Mouse (Mus musculus) liver, embryonic 16.5 days (tissue): ENCODE data around the gene Abca14. TPM values are rescaled to one million over a fixed set of nuclear protein-coding genes. Genes with fewer than 3 reads are reported as not detected.

Experiments used
- ATAC-seq: fragments of 200-750 bp; cut with Nextera tagmentation; 2 replicates; pipeline ENCODE4 v1.8.0; 2017; ENCODE audit warnings: low read depth, mild to moderate bottlenecking, moderate number of reproducible peaks, moderate library complexity
- H3K27ac ChIP-seq: fragments of 300-500 bp; sonication (generic); 2 replicates; pipeline ENCODE4 v1.5.1; 2014; ENCODE audit warnings: mild to moderate bottlenecking, low read length
- H3K27me3 ChIP-seq: fragments of 300-500 bp; sonication (generic); 2 replicates; pipeline ENCODE4 v1.6.1; 2014; ENCODE audit warnings: low read depth, low read length, mixed read lengths; ENCODE audit not compliant: control insufficient read depth, insufficient read depth
- H3K36me3 ChIP-seq: fragments of 300-500 bp; sonication (generic); 2 replicates; pipeline ENCODE4 v1.6.1; 2014; ENCODE audit warnings: mild to moderate bottlenecking; ENCODE audit not compliant: control insufficient read depth, insufficient read depth
- H3K4me1 ChIP-seq: fragments of 300-500 bp; sonication (generic); 2 replicates; pipeline ENCODE4 v1.6.1; 2014; ENCODE audit warnings: low read depth, low read length, mixed read lengths; ENCODE audit not compliant: control insufficient read depth
- H3K4me2 ChIP-seq: fragments of 300-500 bp; sonication (generic); 2 replicates; pipeline ENCODE4 v1.6.1; 2014; ENCODE audit warnings: low read depth, low read length, mixed read lengths
- H3K4me3 ChIP-seq: fragments of 300-500 bp; sonication (generic); 2 replicates; pipeline ENCODE4 v1.5.1; 2014; ENCODE audit warnings: low read depth, mild to moderate bottlenecking, low read length
- H3K9ac ChIP-seq: fragments of 300-500 bp; sonication (generic); 2 replicates; pipeline ENCODE4 v1.6.1; 2014; ENCODE audit warnings: low read depth, low read length
- H3K9me3 ChIP-seq: fragments of 300-500 bp; sonication (generic); replicated peaks from 2 replicates; pipeline ENCODE4 v1.6.1; 2016; ENCODE audit warnings: low read length; ENCODE audit not compliant: control insufficient read depth
- WGBS: fragments of 180-500 bp; shearing (Covaris S2); extraction: QIAGEN DNeasy Blood & Tissue Kit; methylation state at CpG from one replicate; pipeline ENCODE4 v1.1.7; 2014; ENCODE audit not compliant: insufficient replicate concordance; 5-methylcytosine and 5-hydroxymethylcytosine counted together
- polyA plus RNA-seq: library from polyadenylated mRNA; unstranded; fragments of >200 nt; fragmentation: Nextera tagmentation; extraction: Ambion mirVana; gene quantifications from 2 replicates; pipeline ENCODE4 v1.2.1, GENCODE M21; 2015

Gene Abca14
- polyA plus RNA-seq, 1 experiment from 2014 or later, result 0.02 TPM

DNA sequence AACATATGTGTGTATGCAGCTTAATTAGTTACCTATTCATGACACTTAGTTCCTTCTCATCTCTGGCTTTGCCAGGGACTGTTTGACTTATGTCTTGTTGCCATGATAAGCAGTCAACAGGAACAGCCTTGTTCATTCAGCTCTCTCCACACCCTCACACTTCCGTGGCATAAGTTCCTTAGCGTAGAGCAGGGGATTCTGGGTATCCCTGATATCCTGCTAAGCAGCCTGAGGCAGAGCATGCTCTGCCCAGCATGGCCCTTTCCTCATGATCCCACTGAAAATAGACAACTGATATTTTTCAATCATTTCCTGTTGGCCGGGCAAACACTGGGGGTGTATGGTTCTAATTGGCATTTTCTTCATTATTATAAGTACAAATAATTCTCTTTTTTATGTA, 26.1 kb upstream of the Abca14 start:
- Histone ChIP-seq H3K4me1 (no peaks in the 10 kb centered on the region), H3K4me2 (no peak overlapping the region), H3K27ac (no peak overlapping the region), H3K9me3 (no peaks in the 10 kb centered on the region), H3K4me3 (no peak overlapping the region), H3K36me3 (no peaks in the 10 kb centered on the region), H3K9ac (no peak overlapping the region), H3K27me3 (no peaks in the 10 kb centered on the region)
- WGBS, result 52% methylated on average over 3 of the region's 3 CpGs
- no peak for ATAC-seq

DNA sequence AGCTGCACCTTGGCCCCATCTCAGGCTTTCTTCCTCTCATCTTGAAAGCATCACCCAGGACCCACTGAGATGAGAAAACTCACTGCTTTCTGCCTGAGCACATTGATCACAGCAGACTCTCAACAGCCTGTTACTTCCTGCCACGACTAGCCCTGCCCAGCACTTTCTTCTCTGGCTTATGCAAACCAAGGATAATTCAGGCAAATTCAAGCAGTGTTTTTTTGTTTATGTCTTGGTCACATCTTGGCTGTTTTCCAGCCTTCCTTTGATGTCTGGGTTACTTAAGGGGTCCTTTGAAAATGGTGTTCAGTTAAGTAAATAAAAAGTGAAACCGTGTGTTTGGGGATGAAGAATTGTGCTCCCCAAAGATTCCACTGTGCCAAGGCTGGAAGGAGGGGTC, 24.8 kb upstream of the Abca14 start:
- Histone ChIP-seq H3K4me3 (no peak overlapping the region), H3K4me1 (no peaks in the 10 kb centered on the region), H3K9me3 (no peaks in the 10 kb centered on the region), H3K4me2 (no peak overlapping the region), H3K9ac (no peak overlapping the region), H3K27ac (no peak overlapping the region), H3K36me3 (no peaks in the 10 kb centered on the region), H3K27me3 (no peaks in the 10 kb centered on the region)
- ATAC-seq, result no peak
- 7% methylated on average over 2 of the region's 2 CpGs for WGBS

- no peak overlapping the region for H3K9ac ChIP-seq
- H3K27me3 ChIP-seq, result no peaks in the 10 kb centered on the region
- no peak for ATAC-seq
- no peaks in the 10 kb centered on the region for H3K36me3 ChIP-seq
- H3K4me1 ChIP-seq, result no peaks in the 10 kb centered on the region
- no peaks in the 10 kb centered on the region for H3K9me3 ChIP-seq
- WGBS, result 60% methylated on average over 5 of the region's 5 CpGs
- H3K27ac ChIP-seq, result no peak overlapping the region
- no peak overlapping the region for H3K4me2 ChIP-seq
- no peak overlapping the region for H3K4me3 ChIP-seq
Measured at GRCm38 (mm10) chr7:120180547-120180946, 23.2 kb upstream of the Abca14 start.

DNA sequence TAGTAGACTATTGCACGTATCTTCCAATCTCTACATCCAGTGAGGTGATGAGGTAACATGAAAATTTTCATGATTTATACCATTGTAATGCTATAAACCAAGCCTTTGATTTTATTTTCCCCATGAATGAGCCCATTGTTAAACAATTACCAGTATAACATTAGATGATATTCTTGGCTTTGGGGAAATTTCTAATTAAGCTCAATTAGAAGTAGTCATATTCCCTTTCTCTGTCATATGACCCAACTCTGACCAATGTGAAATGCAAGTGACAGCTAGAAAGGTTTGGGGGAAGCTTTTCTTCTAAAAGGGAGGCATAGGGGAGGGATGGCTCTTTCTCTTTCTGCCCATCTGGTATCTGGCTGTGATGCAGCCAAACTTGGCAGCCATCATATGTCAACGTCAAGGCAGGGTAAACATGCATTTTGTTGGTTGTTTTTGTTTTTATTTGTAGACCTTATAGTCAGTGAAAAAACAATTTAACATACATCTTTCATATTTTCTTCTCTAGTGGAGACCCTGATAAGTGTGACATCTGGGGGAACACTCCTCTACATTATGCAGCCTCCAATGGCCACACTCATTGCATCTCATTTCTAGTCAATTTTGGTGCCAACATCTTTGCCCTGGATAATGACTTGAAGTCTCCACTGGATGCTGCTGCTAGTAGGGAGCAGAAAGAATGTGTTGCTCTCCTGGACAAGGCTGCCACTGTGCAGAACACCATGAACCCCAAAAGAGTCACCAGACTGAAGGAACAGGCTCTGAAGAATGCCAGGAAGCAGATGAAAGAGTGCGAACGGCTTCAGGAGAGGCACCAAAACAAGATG, 22.1 kb upstream of the Abca14 start:
- H3K9me3 ChIP-seq, result no peaks in the 10 kb centered on the region
- no peak for ATAC-seq
- 84% methylated on average over 4 of the region's 4 CpGs for WGBS

GRCm38 (mm10) chr7:120182891-120183290, 20.9 kb upstream of the Abca14 start:
- Histone ChIP-seq H3K36me3 (no peaks in the 10 kb centered on the region), H3K4me1 (no peaks in the 10 kb centered on the region)

More for the DNA sequence above, 22.1 kb upstream of the Abca14 start:
- H3K27me3 ChIP-seq, result no peaks in the 10 kb centered on the region
- no peak overlapping the region for H3K4me3 ChIP-seq
- H3K36me3 ChIP-seq, result no peaks in the 10 kb centered on the region
- no peak overlapping the region for H3K4me2 ChIP-seq
- no peak overlapping the region for H3K9ac ChIP-seq
- no peak overlapping the region for H3K27ac ChIP-seq
- no peaks in the 10 kb centered on the region for H3K4me1 ChIP-seq

GRCm38 (mm10) chr7:120188946-120189345, 14.8 kb upstream of the Abca14 start:
- no peaks in the 10 kb centered on the region for H3K9me3 ChIP-seq
- ATAC-seq, result no peak
- no peak overlapping the region for H3K4me2 ChIP-seq
- no peaks in the 10 kb centered on the region for H3K4me1 ChIP-seq
- H3K4me3 ChIP-seq, result no peak overlapping the region
- peak overlapping the region; percentile 26; the same call in 1 of the 2 replicates for H3K27ac ChIP-seq
- no peaks in the 10 kb centered on the region for H3K27me3 ChIP-seq
- 71% methylated on average over 5 of the region's 5 CpGs for WGBS
- no peaks in the 10 kb centered on the region for H3K36me3 ChIP-seq
- H3K9ac ChIP-seq, result no peak overlapping the region

More at GRCm38 (mm10) chr7:120182891-120183290, 20.9 kb upstream of the Abca14 start:
- no peak for ATAC-seq
- Histone ChIP-seq H3K27me3 (no peaks in the 10 kb centered on the region), H3K9ac (no peak overlapping the region), H3K9me3 (no peaks in the 10 kb centered on the region), H3K4me2 (no peak overlapping the region), H3K4me3 (no peak overlapping the region), H3K27ac (no peak overlapping the region)

DNA sequence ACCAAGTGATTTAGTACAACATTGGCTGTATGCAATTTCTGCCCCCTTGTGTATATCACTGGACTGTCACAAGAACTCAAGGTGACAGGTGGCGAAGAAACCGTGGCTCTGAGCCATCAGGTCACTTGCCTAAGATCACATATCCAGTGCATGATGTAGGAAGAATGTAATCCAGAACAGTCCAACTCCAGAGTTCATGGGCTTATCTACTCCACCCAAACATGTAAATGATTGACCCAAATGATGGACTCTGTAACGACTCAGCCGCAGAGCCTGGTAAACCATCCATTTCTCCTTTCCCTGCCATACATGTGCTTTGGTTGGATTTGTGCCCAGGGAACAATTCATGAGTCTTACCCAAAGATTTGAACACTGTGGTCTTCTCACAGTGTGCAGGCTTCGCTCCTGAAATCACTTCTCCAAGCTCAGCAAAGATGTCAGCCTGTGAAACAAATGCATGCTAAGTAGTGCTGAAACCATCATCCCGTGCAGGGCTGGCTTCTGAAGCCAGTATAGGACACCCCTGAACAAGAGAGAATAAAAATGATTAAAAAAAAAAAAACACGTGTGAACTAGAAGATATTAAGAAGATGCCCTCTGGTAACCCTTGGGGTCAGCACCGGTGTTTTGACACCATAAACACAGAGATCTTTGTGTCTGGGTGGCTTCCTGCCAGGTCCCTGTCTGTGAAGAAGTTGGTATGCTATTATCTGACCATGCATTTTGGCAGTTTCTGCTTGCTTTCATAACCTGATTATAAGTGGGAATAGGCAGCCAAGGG, 14.2 kb upstream of the Abca14 start:
- no peak overlapping the region for H3K4me2 ChIP-seq
- no peaks in the 10 kb centered on the region for H3K9me3 ChIP-seq
- no peaks in the 10 kb centered on the region for H3K4me1 ChIP-seq
- WGBS, result 56% methylated on average over 8 of the region's 8 CpGs
- peak; percentile 89 for ATAC-seq
- H3K4me3 ChIP-seq, result no peak overlapping the region
- H3K27me3 ChIP-seq, result no peaks in the 10 kb centered on the region
- no peaks in the 10 kb centered on the region for H3K36me3 ChIP-seq
- peak overlapping the region; percentile 53; the same call in 1 of the 2 replicates for H3K27ac ChIP-seq
- no peak overlapping the region for H3K9ac ChIP-seq

- WGBS, result 49% methylated on average over 8 of the region's 8 CpGs
- Histone ChIP-seq H3K27ac (0 out of 2 replicates have a peak overlapping the region, but pooled peaks have one; percentile 6), H3K4me3 (no peak overlapping the region), H3K27me3 (no peaks in the 10 kb centered on the region), H3K36me3 (no peaks in the 10 kb centered on the region), H3K9me3 (no peaks in the 10 kb centered on the region), H3K9ac (no peak overlapping the region), H3K4me1 (no peaks in the 10 kb centered on the region), H3K4me2 (no peak overlapping the region)
- ATAC-seq, result peak; percentile 33; the same call in 1 of the 2 replicates
Measured at GRCm38 (mm10) chr7:120190150-120190665, 13.6 kb upstream of the Abca14 start.

DNA sequence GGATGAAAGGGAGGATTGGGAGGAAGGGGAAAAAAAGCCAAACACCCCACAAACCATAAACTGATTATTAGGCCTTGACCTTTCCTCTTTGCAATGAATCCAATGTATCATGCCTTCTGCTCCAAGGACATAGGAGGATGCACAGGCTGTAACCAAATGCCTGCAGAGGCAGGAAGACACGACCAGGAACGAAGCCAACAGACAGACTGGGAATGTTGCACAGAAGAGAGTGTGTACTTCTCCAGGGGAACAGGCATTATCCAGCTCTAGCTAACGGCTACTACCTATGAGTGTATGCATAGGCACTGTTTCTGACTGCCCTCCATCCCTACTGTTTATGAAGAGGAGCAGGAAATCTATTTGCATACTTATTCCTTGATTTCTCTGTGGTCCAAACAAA, 11.6 kb upstream of the Abca14 start:
- Histone ChIP-seq H3K9ac (no peak overlapping the region), H3K4me2 (no peak overlapping the region), H3K4me1 (no peaks in the 10 kb centered on the region), H3K27me3 (no peaks in the 10 kb centered on the region), H3K9me3 (no peaks in the 10 kb centered on the region), H3K27ac (no peak overlapping the region), H3K4me3 (no peak overlapping the region), H3K36me3 (no peaks in the 10 kb centered on the region)
- ATAC-seq, result no peak
- WGBS, result 37% methylated on average over 3 of the region's 3 CpGs
